Mouse (Mus musculus): ENCODE data around the gene Mast4. TPM values are rescaled to one million over a fixed set of nuclear protein-coding genes. Genes with fewer than 3 reads are reported as not detected.

Mast4 gene
- total and polyA plus RNA-seq, 3 experiments = 0.99 to 7.4 (median 6.1) TPM

GRCm38 (mm10) chr13:102783531-102784310, 550.6 kb downstream of the Mast4 start:
- Histone ChIP-seq H3K4me3 (replicated peaks in 1 of 3; ENCODE audit: low read depth in 2 of 3, low read length in 2 of 3, poor library complexity in 1 of 3) (no peak overlapping the region), H3K4me1 (ENCODE audit: control insufficient read depth in 1 of 2, insufficient read depth in 2 of 2) (no peaks in the 10 kb centered on the region), H3K9ac (ENCODE audit: insufficient read depth, low read depth) (no peak overlapping the region), H3K36me3 (replicated peaks in 1 of 2; ENCODE audit: control insufficient read depth in 1 of 2, insufficient read depth in 1 of 2, low read length in 1 of 2) (peaks cover 22 to 24% of the 10 kb centered on the region in 2 experiments), H3K27me3 (replicated peaks) (no peaks in the 10 kb centered on the region), H3K27ac (ENCODE audit: insufficient read depth, low read depth) (no peak overlapping the region), H3K9me3 (replicated peaks; ENCODE audit: low read length) (no peaks in the 10 kb centered on the region), H3K4me2 (ENCODE audit: insufficient read depth, low read depth, poor library complexity, severe bottlenecking) (no peak overlapping the region), H3K79me2 (replicated peaks; ENCODE audit: control insufficient read depth, extremely low read depth, insufficient read depth, poor library complexity, severe bottlenecking) (no peaks in the 10 kb centered on the region)
- in situ Hi-C loops (cut with MboI; ENCODE audit: low pct_ligation_motif_present, low pct_unique_long_range_greater_than_20kb, low sequenced_read_pairs) = no loop called here
- DNase-seq (ENCODE audit: extremely low read depth) = no peak
- no peak for TF ChIP-seq MXI1 (IDR thresholded peaks at IDR 0.05; ENCODE audit: low read depth, low read length)
- no peak for TF ChIP-seq POLR2A (IDR thresholded peaks at IDR 0.05; ENCODE audit: low read depth, low read length)
- TF ChIP-seq SMC3 (IDR thresholded peaks at IDR 0.05; ENCODE audit: low read depth, low read length) = no peak
- no peak for TF ChIP-seq KAT2A (IDR thresholded peaks at IDR 0.05; ENCODE audit: insufficient replicate concordance, low read length)
- TF ChIP-seq ELF1 (IDR thresholded peaks at IDR 0.05; ENCODE audit: low read depth, low read length) = no peak
- TF ChIP-seq HCFC1 (IDR thresholded peaks at IDR 0.05; ENCODE audit: low read depth, low read length) = no peak
- no peak for TF ChIP-seq CHD1 (IDR thresholded peaks at IDR 0.05; ENCODE audit: low read depth, low read length)
- TF ChIP-seq UBTF (IDR thresholded peaks at IDR 0.05; ENCODE audit: low read depth, low read length) = no peak
- TF ChIP-seq JUN (IDR thresholded peaks at IDR 0.05; ENCODE audit: insufficient read depth, low read depth, low read length) = no peak
- TF ChIP-seq MYC (IDR thresholded peaks at IDR 0.05; ENCODE audit: low read depth, low read length) = no peak
- TF ChIP-seq ZNF384 (IDR thresholded peaks at IDR 0.05; ENCODE audit: low read depth, low read length) = no peak
- TF ChIP-seq POLR2AphosphoS2 (IDR thresholded peaks at IDR 0.05; ENCODE audit: low read depth, low read length) = no peak
- dilution Hi-C loops (cut with MboI; ENCODE audit: extremely low pct_ligation_motif_present, extremely low pct_unique_long_range_greater_than_20kb, low sequenced_read_pairs) = no loop called here

- dilution Hi-C loops (cut with MboI; ENCODE audit: extremely low pct_ligation_motif_present, extremely low pct_unique_long_range_greater_than_20kb, low sequenced_read_pairs) = no loop called here
- H3K36me3 ChIP-seq (replicated peaks in 1 of 2; ENCODE audit: control insufficient read depth in 1 of 2, insufficient read depth in 1 of 2, low read length in 1 of 2) = peaks cover 24 to 25% of the 10 kb centered on the region in 2 experiments
- TF ChIP-seq ETS1 (conservative IDR thresholded peaks at IDR 0.05; ENCODE audit: low read depth, low read length) (no peak), MXI1 (IDR thresholded peaks at IDR 0.05; ENCODE audit: low read depth, low read length) (no peak), HCFC1 (IDR thresholded peaks at IDR 0.05; ENCODE audit: low read depth, low read length) (no peak), MAZ (IDR thresholded peaks at IDR 0.05; ENCODE audit: low read depth, low read length) (no peak), ZKSCAN1 (IDR thresholded peaks at IDR 0.05; ENCODE audit: borderline replicate concordance, low read depth, low read length) (no peak), MEF2A (IDR thresholded peaks at IDR 0.05; ENCODE audit: borderline replicate concordance, low read depth, low read length) (no peak), KAT2A (IDR thresholded peaks at IDR 0.05; ENCODE audit: insufficient replicate concordance, low read length) (no peak), EP300 (IDR thresholded peaks at IDR 0.05; ENCODE audit: low read length) (no peak), ZNF384 (IDR thresholded peaks at IDR 0.05; ENCODE audit: low read depth, low read length) (no peak), RAD21 (IDR thresholded peaks at IDR 0.05; ENCODE audit: low read depth, low read length) (no peak), RCOR1 (conservative IDR thresholded peaks at IDR 0.05; ENCODE audit: low read depth, low read length) (no peak), USF1 (IDR thresholded peaks at IDR 0.05; ENCODE audit: low read depth, low read length) (no peak), E2F4 (IDR thresholded peaks at IDR 0.05; ENCODE audit: insufficient replicate concordance, low read depth, low read length) (no peak), ZMIZ1 (IDR thresholded peaks at IDR 0.05; ENCODE audit: low read depth, low read length) (no peak), ZC3H11A (IDR thresholded peaks at IDR 0.05; ENCODE audit: low read depth, low read length) (no peak), NELFE (IDR thresholded peaks at IDR 0.05; ENCODE audit: low read depth, low read length) (no peak), POLR2AphosphoS2 (IDR thresholded peaks at IDR 0.05; ENCODE audit: low read depth, low read length) (no peak)
- H3K9ac ChIP-seq (ENCODE audit: insufficient read depth, low read depth) = no peak overlapping the region
- H3K4me1 ChIP-seq (ENCODE audit: control insufficient read depth in 1 of 2, insufficient read depth in 2 of 2) = no peaks in the 10 kb centered on the region
- no peaks in the 10 kb centered on the region for H3K79me2 ChIP-seq (replicated peaks; ENCODE audit: control insufficient read depth, extremely low read depth, insufficient read depth, poor library complexity, severe bottlenecking)
- H3K9me3 ChIP-seq (replicated peaks; ENCODE audit: low read length) = no peaks in the 10 kb centered on the region
- no peak overlapping the region for H3K27ac ChIP-seq (ENCODE audit: insufficient read depth, low read depth)
- no peak overlapping the region for H3K4me3 ChIP-seq (replicated peaks in 1 of 3; ENCODE audit: low read depth in 2 of 3, low read length in 2 of 3, poor library complexity in 1 of 3)
- H3K27me3 ChIP-seq (replicated peaks) = no peaks in the 10 kb centered on the region
- no peak for DNase-seq (ENCODE audit: extremely low read depth)
- in situ Hi-C loops (cut with MboI; ENCODE audit: low pct_ligation_motif_present, low pct_unique_long_range_greater_than_20kb, low sequenced_read_pairs) = no loop called here
- no peak overlapping the region for H3K4me2 ChIP-seq (ENCODE audit: insufficient read depth, low read depth, poor library complexity, severe bottlenecking)
Observed at GRCm38 (mm10) chr13:102779275-102779674, 555.0 kb downstream of the Mast4 start.

Measured in CH12.LX (cell line).